Mouse (Mus musculus) ovary, adult 18-20 months (tissue): ENCODE results near the gene Fgfr2.

Source experiments
- DNase-seq: peaks from one replicate; pipeline ENCODE4 v3.0.0; 2022; ENCODE audit warnings: low spot score, mixed read lengths

Fgfr2 gene

DNA sequence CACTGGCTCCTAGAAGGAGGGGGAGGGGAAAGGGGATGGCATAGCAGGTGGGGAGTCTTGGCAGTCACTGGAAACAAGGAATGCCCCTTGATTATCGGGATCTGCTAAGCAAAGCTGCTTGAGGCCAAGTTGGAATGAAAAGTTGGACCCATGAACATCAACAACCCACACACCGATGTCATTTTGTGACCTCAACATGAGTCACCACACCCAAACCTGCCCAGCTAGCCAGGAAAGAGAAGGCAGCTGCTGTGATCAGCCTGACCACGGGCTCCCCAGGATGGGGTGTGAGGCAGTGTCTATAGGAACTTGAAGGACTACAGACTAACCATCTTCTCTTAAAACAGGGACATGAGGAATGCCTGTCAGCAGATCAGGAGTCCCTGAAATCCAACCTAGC, 37.7 kb downstream of the Fgfr2 start:
- DNase-seq: no peak

DNA sequence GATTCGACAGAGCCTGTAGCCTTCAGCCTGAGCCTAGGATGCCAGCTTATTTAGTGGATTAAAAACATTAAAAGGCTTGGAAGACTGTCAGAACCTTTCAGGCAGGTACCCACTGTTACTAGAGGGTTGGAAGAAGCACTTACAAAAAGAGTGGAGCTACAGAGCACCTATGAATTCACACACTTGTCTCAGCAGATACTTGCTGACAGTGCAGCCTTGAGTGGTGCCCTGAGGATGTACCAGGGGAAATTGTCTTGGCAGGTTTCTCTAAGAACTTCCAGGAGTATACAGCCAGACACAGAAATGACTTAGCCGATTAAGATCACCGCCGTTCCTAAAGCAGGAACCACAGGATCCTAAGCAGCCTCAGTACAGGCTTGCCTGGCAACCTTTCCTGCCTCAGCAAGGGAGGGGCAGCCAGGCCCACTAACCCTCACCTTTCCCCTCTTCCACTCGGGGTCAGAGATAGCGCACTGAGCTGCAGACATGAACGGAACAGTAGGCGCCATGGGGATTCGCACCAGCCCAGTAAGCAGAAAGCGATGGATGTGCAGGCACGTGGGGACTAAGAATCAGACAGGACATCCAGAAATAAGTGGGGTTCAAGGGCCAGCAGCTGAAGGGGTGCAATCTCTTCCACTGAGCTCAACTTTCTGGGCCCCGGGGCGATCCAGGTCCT, 39.1 kb downstream of the Fgfr2 start:
- DNase-seq: no peak

DNA sequence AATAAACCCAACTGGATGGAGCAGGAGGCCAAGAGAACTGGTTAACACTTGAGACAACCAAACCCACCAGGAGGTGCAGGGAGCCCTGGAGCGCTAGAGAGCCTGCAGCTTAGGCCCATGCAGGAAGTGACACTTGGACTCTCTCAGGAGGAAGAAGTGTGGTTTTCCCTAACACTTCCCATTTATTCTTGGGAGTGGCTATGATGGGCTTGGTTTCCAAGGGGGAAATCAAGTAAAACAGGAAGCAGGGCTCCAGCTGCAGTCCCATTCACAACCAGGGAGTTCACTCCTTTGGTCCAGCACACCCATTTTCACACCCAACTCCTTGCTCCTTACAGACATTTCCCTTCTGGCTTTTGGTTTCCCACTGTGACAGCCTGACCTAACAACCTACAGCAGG, 44.2 kb downstream of the Fgfr2 start:
- DNase-seq: no peak

DNA sequence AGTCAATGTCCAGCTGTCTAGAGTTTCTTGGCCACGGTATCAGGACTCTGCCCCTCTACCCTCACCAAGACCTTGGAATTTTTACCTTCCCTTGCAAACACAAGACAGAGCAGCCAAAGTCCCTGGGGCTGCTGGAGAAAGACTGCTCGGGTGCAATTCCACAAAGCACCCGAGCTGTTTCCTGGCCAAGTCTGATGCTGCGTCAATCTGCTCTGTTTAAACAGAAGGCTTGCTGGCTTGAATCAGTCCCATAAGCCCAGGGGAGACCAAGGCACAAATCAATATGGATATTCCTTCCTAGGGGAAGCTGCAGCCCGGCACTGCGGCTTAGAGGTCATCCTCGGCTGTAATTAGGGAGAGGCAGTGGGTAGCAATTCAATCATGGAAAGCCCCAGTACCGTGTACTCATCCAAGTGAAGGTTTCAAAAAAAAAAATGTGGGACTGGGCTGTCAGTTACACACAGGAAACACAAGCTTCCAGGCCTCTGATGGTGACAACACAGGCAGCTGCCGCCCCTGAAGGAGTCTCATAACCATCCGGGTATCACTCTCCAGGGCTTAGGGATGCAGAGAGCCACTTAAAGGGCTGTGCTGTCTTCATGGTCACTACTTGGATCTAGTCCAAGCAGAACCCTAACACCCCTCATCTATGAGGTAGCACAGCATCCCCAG, 48.6 kb downstream of the Fgfr2 start:
- no peak for DNase-seq

DNA sequence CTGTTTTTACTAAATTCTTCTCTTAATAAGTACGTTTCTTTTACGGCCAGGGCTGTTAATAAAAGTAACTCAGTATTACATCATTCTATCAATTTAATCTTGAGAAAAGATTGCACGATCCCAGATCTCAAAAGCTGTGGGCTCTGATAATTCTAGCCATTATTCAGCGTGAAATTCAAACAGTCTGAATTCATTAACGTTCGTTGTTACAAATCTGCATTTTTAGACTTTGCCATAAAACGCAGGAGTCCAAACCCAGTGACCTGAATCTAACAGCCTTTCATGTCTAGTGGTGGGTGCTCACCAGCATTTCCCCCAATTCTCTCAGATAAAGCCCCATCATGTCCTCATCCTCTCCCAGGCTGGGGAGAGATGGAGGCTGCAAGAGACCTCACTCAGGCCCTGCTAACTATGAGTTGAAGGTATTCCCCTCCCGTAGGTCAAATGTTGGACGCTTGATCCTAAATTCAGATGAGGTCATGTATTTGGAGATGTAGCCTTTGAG, 50.0 kb downstream of the Fgfr2 start:
- no peak for DNase-seq

DNA sequence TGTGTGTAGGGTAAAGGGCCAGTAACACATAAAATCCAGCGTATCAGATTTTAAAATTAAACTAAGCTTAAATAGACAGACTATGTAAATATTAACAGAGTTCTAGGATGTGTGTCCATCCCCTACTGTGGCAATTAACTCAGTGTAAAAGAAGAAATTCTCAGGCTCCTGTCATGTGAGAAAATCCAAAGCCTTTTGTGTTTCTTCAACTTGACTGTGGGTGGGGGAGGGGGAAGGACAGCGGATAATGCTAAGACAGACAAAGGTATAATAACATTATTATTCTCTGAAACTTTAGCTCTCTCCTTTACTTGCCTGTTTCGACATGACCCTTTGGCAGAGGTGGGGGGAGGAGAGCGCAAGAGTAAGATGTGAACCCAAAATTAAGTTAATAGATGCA, 50.6 kb downstream of the Fgfr2 start:
- DNase-seq: no peak

DNA sequence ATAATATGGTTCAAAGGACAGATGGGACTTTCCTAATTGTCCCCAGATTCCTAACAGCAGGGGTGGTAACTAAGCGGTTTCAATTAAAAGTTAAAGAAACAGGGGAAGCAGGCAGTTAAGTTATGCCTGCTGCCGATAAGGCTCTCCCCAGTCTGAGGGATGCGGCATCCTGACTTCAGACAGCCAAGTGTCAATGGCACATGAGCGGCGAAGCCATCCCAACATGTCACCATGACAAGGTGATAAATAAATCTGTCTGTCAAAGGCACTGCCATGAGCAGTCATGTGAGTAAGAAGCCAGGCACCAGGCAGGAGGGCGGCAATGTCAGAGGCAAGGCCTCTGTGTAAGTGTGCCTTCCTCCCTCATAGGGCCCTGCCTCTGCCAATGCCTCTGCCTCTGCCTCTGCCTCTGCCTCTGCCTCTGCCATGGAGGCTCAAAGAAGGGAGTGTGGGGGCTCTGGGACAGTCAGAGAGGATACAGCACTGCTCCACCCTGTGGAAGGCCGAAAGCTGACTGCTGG, 55.8 kb downstream of the Fgfr2 start:
- DNase-seq: no peak

DNA sequence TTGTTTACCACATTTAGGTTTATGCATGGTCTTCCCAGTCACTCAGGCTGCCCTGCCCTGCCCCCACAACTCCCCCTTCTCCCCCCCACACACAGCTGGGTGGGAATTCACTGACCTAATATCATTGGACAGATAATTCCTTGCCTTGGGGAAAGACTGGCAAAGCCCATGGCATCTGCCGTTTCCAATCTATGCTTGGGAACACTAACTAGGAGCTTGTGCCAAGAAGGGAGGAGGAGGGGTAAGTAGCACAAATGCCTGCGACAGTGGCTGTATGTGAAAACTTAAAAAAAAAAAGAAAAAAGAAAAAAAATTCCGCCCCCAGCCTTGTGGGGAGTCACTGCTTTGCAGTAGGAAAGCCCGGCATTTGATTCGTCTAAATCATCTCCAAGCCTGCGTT, 56.4 kb downstream of the Fgfr2 start:
- peak; percentile 51 for DNase-seq

DNA sequence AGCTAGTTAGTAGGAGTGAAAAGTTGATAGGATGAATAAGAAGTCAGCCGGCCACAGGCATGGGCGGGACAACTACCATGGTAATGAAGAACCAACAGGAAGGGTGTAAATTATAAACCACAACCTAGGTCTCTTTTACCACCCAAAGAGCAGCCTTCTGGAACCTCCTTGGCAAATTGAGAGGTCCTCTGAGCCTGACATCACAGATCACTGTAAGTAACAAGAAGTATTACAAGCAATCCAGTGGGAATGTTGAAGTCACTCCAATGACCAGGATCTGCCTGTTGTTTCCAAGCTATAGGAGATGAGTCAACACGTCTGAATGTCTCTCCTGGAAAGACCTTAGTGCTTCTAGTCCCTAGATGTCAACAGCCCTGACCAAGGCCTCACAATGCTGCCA, 61.1 kb downstream of the Fgfr2 start:
- DNase-seq: no peak

DNA sequence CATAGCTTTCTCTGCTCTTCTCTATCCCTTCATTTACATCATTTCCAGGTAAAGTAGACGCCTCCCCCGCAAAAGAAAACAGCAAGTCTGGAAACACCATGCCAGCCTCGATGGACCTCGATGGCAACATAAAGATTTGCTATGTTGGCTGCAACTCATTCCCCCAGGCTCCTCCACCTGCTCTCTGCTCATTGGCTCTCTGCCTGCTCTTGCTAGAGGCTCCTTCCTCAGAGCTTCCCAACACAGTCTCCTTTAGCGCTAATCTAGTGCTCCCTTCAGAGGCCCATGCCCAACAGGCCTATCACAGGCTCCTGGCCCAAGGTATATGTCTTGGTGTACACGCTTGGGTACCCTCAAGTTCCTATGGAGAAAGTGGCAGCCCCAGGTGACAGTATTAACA, 63.0 kb downstream of the Fgfr2 start:
- no peak for DNase-seq

DNA sequence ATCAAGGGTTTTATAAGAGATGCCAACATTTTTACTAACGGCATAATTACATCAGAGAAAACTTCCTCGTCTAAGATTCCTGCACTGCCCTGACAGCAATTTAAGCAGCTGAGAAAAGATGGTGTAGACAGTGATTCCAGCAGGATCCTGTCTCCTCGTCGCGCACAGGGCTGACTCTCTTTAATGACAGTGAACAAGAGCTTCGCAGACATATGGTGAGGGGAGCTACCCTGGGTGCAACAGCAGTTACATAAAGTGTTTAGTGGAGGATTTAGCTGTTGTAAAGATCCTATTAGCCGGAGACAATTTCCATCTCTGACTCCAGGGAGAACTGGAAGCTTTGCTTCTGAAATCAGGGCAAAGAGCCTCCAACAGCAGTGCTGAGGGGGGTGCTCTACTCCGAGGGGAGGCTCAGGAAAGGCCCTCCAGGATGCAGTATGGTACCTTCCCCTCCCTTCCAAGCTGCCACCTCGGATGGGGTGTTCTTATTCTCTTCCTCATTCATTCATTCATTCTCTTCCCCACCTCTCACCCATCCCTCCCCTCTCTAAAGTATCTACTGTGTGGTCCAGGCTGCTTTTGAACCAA, 63.5 kb downstream of the Fgfr2 start:
- no peak for DNase-seq

DNA sequence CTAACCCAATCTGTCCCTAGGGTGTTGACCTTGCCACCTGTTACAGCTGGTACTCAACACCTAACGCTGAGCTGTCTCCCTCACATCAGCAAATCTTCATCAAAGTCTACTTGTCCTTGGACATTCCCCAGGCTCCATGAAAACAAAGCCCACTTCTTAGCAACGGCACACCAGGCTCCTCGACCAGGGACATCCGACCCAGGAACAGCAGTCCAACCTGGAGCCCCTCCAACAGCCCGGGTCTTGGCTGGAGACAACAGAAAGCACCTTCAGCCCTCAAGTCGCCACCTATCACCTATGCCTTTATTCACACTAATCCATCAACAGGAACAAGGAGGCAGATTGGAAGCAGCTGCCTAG, 64.0 kb downstream of the Fgfr2 start:
- DNase-seq: no peak

DNA sequence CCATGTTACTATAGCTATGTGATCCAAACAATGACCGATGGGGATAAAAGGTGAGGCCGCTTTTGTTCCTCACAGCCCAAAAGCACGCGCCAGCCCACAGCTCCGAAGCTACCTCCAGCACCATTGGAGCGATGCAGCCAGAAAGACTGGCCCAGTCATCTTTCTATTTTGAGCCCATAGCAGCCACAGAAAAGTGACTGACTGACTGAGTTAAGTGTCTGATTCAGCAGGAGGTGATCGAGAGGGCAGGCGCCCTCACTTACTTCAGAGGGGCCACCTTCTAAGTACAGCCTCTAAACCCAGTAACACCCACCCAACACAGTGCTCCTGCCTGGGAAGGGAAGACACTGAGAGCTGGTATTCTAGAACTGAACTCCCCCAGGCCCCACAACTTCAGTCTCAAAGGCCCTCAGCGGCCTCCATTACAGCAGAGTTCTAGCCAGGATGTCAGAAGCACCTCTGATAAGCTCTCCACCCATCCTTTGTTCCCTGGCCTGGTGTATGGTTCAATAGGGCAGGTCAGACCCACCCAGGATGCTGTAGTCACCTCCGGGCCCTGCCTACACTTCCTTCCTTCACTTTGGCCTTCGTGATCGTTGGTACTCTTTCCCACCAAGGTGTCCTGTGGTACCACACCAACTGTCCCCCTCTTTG, 64.5 kb downstream of the Fgfr2 start:
- DNase-seq: no peak

DNA sequence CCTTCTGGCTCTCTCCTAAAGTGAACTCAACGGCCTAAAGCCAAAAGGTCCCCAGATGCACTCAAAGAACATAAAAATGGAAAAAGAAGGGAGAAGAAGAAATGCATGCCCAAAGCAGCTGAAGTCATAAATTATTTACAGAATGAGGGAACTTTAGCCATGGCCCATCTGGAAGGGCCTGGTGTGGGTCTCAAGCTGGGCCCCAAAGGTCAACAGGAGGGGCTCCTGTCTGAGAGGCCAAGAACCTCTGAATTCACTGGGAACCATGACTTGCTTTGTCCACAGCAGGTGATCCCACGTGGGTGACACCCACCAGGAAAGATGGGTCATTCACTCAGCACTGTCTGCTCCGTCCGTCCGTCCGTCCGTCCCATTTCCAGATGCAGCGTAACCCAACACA, 66.2 kb downstream of the Fgfr2 start:
- DNase-seq: no peak

DNA sequence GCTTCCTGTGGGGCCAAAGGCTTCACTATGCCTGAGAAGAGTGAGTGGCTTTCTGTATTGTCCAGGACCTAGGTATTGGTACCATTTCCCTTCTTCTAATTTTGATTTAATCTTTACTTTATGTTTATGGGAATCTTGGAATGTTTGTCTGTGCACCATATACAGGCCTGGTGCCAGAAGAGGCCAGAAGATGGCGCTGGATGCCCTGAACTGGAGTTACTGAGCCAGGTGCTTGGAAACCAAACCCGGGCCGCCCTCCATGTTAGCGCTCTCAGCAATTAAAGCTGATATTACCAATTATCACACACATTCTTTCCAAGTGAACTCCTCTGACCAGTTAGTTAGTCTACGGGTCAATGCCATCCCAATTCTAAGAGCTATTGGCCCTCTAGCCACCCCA, 68.7 kb downstream of the Fgfr2 start:
- DNase-seq: no peak

DNA sequence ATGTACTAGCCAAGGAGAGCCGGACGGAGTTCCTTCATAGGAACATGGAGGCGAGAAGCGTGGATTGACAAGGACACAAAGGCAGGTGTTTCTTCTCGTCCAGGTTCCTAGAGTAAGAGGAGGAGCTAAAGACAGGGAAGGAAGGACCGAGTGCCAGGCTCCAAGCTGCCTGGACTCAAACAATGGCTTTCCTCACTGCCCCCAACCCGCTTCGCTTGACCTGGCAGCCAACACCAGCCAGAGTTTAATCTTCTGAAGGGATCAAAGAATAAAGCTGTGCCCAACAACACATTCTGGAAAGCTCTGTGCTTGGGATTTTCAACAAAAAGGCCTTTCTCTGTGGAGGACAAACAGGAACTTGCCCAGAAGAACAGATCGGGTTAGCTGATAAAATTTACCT, 69.4 kb downstream of the Fgfr2 start:
- no peak for DNase-seq

DNA sequence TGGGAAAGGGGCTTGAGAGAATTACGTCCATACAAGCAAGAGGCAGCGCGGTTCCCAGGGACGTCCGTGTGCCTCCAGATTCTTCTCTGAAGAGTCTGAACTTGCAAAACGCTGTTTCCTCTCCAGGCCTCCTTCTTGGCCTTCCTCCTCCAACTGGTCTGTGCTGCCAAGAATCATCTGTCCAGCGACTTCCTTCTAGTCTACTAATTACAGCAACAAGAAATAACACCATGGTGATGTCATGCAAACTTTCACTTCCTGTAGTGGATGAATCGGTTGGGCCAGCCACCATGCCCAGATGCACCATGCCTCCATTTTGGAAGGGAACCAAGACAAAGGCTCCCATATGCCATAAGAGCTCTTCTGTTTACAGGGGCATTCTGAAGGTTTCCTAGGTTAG, 70.3 kb downstream of the Fgfr2 start:
- DNase-seq: no peak

DNA sequence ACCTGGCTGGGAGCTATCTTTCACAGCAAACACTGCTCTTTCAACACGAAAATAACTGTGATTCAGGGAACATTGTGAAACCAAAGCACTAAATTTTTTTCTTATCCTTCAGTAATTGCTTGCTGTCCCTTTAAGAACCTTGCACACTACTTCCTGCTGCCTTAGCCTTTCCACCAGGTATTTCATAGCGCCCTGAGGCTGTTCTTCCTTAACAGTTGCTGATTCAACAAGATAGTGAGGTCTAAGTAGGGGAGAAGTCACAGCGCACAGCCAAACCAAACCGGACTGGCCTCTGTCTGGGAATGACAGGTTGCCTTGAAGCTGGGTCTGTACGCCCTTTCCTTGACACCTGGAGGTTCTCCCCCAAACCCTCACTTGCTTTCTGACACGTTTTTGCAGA, 72.5 kb downstream of the Fgfr2 start:
- no peak for DNase-seq

DNA sequence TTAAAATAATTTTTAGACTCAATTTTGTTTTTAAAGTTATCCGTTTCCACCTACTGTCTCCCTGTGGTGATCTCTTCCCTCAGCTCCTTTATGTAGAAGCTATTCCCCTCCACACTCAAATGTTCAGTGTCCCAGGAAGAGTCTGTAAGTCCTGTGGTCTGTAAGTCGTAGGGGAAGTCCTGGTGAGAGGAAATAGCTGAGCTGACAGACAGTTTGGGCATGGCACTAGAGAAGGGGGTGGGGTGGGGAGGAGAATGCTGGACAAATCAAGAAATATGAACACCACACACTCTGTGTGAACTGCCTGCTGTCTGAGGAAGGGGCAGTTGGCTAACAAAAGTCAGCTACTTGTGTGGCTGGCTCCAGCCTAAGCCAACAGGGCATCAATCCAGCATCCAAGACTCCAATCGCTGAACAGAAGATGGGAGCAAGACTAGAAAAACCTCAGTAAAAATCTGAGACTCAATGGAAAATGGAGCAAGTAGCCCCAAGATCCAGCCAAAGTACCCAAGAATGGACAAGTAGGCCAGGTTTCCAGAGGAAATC, 75.0 kb downstream of the Fgfr2 start:
- no peak for DNase-seq

DNA sequence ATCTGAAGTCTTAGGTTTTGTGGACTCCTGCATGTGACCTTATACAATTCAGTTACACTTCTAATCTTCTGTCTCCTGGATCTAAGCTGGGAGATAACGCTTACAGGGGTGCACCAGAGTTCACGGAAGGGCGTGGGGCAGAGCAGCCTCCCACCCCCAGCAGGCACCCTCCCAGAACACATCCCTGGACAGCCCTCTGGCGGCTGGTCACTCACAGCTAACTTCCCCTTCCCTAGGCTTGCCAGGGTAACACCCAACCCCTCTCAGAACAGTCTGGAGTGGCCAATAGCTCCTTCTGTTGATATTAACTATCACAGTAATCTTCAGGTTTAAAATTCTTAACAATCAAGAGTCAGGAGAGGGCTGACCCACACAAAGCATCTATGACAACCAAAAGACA, 75.9 kb downstream of the Fgfr2 start:
- DNase-seq: no peak

DNA sequence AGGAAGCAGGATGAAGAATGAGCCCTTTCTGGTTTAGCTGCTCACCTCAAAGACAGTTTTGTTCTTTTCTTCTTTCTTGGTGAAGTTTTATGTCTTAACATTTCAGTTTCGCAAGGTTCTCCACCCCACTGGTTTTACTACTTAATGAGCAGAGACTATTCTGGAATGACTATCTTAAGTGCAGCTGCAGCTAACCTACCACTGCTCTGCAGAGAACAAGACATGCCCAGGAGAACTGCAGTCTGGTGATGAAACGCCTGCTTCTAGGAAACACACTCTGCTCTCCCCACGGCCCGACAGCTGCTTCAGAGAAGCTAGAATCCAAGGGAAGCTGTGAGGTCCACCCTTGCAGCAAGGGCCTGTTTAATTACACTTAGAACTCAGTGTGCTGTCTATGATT, 78.4 kb downstream of the Fgfr2 start:
- DNase-seq: no peak

DNA sequence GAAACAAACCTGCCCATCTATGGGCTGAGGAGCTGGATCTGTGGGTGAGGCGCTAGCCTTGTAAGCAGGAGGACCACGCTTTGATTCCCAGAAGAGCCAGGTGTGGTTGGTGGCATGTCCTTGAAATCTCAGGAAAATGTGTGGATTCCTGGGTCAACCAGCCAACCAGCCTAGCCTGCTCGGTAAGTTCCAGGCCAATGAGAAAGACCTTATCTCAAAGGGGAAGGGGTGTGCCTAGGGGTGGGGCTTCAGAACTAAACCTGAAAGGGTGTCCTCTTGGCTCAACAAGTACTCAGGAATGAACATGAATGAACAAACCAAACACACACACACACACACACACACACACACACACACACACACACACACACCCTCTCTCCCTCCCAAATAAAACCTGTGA, 81.4 kb downstream of the Fgfr2 start:
- DNase-seq: no peak
